Mouse (Mus musculus): ENCODE data around the gene Pus3. TPM values are rescaled to one million over a fixed set of nuclear protein-coding genes. Genes with fewer than 3 reads are reported as not detected.

Pus3 gene
- polyA plus RNA-seq, 1 experiment from 2014 or later, result 16.9 TPM

- no peak overlapping the region for H3K4me2 ChIP-seq (ENCODE audit: low read depth, low read length)
- no peaks in the 10 kb centered on the region for H3K27me3 ChIP-seq (ENCODE audit: control insufficient read depth, insufficient read depth, low read length)
- no peak overlapping the region for H3K4me3 ChIP-seq (replicated peaks; ENCODE audit: low read length)
- no peaks in the 10 kb centered on the region for H3K36me3 ChIP-seq (ENCODE audit: control insufficient read depth, insufficient read depth, low read length)
- no peak overlapping the region for H3K9ac ChIP-seq (ENCODE audit: low read length)
- 8% methylated on average over 6 of the region's 6 CpGs for WGBS
- no peaks in the 10 kb centered on the region for H3K4me1 ChIP-seq (ENCODE audit: control insufficient read depth, insufficient read depth, low read length)
- H3K9me3 ChIP-seq (replicated peaks; ENCODE audit: control insufficient read depth, low read length), result no peaks in the 10 kb centered on the region
- peak; percentile 53; the same call in 1 of the 2 replicates for ATAC-seq (ENCODE audit: insufficient read depth, low FRiP score)
- no peak overlapping the region for H3K27ac ChIP-seq (ENCODE audit: low read length)
Measured at GRCm38 (mm10) chr9:35541488-35541887, 16.9 kb upstream of the Pus3 start.

- Histone ChIP-seq H3K4me2 (ENCODE audit: low read depth, low read length) (no peak overlapping the region), H3K4me3 (replicated peaks; ENCODE audit: low read length) (no peak overlapping the region), H3K36me3 (ENCODE audit: control insufficient read depth, insufficient read depth, low read length) (no peaks in the 10 kb centered on the region), H3K27me3 (ENCODE audit: control insufficient read depth, insufficient read depth, low read length) (no peaks in the 10 kb centered on the region), H3K4me1 (ENCODE audit: control insufficient read depth, insufficient read depth, low read length) (no peaks in the 10 kb centered on the region), H3K9me3 (replicated peaks; ENCODE audit: control insufficient read depth, low read length) (no peaks in the 10 kb centered on the region), H3K9ac (ENCODE audit: low read length) (no peak overlapping the region), H3K27ac (ENCODE audit: low read length) (no peak overlapping the region)
- no peak for ATAC-seq (ENCODE audit: insufficient read depth, low FRiP score)
- 66% methylated on average over 6 of the region's 6 CpGs for WGBS
Measured at GRCm38 (mm10) chr9:35541941-35542340, 16.5 kb upstream of the Pus3 start.

GRCm38 (mm10) chr9:35543099-35543860, 15.1 kb upstream of the Pus3 start:
- no peaks in the 10 kb centered on the region for H3K36me3 ChIP-seq (ENCODE audit: control insufficient read depth, insufficient read depth, low read length)
- no peaks in the 10 kb centered on the region for H3K4me1 ChIP-seq (ENCODE audit: control insufficient read depth, insufficient read depth, low read length)
- no peak overlapping the region for H3K4me2 ChIP-seq (ENCODE audit: low read depth, low read length)
- 79% methylated on average over 14 of the region's 14 CpGs for WGBS
- H3K9me3 ChIP-seq (replicated peaks; ENCODE audit: control insufficient read depth, low read length), result no peaks in the 10 kb centered on the region
- no peaks in the 10 kb centered on the region for H3K27me3 ChIP-seq (ENCODE audit: control insufficient read depth, insufficient read depth, low read length)
- H3K4me3 ChIP-seq (replicated peaks; ENCODE audit: low read length), result no peak overlapping the region
- no peak overlapping the region for H3K27ac ChIP-seq (ENCODE audit: low read length)
- ATAC-seq (ENCODE audit: insufficient read depth, low FRiP score), result no peak
- H3K9ac ChIP-seq (ENCODE audit: low read length), result no peak overlapping the region

GRCm38 (mm10) chr9:35544666-35545065, 13.7 kb upstream of the Pus3 start:
- no peaks in the 10 kb centered on the region for H3K27me3 ChIP-seq (ENCODE audit: control insufficient read depth, insufficient read depth, low read length)
- H3K9me3 ChIP-seq (replicated peaks; ENCODE audit: control insufficient read depth, low read length), result no peaks in the 10 kb centered on the region
- WGBS, result 73% methylated on average over 2 of the region's 2 CpGs
- no peak overlapping the region for H3K4me2 ChIP-seq (ENCODE audit: low read depth, low read length)
- no peaks in the 10 kb centered on the region for H3K4me1 ChIP-seq (ENCODE audit: control insufficient read depth, insufficient read depth, low read length)
- no peaks in the 10 kb centered on the region for H3K36me3 ChIP-seq (ENCODE audit: control insufficient read depth, insufficient read depth, low read length)
- H3K9ac ChIP-seq (ENCODE audit: low read length), result no peak overlapping the region
- H3K27ac ChIP-seq (ENCODE audit: low read length), result no peak overlapping the region
- H3K4me3 ChIP-seq (replicated peaks; ENCODE audit: low read length), result no peak overlapping the region
- no peak for ATAC-seq (ENCODE audit: insufficient read depth, low FRiP score)

GRCm38 (mm10) chr9:35545704-35546103, 12.7 kb upstream of the Pus3 start:
- Histone ChIP-seq H3K4me2 (ENCODE audit: low read depth, low read length) (no peak overlapping the region), H3K27ac (ENCODE audit: low read length) (no peak overlapping the region), H3K36me3 (ENCODE audit: control insufficient read depth, insufficient read depth, low read length) (no peaks in the 10 kb centered on the region), H3K9me3 (replicated peaks; ENCODE audit: control insufficient read depth, low read length) (no peaks in the 10 kb centered on the region), H3K27me3 (ENCODE audit: control insufficient read depth, insufficient read depth, low read length) (no peaks in the 10 kb centered on the region), H3K4me3 (replicated peaks; ENCODE audit: low read length) (no peak overlapping the region), H3K4me1 (ENCODE audit: control insufficient read depth, insufficient read depth, low read length) (no peaks in the 10 kb centered on the region), H3K9ac (ENCODE audit: low read length) (no peak overlapping the region)
- ATAC-seq (ENCODE audit: insufficient read depth, low FRiP score), result no peak
- WGBS, result 72% methylated on average over 12 of the region's 12 CpGs

- WGBS, result 69% methylated on average over 9 of the region's 9 CpGs
- no peak overlapping the region for H3K4me3 ChIP-seq (replicated peaks; ENCODE audit: low read length)
- H3K9me3 ChIP-seq (replicated peaks; ENCODE audit: control insufficient read depth, low read length), result no peaks in the 10 kb centered on the region
- H3K27ac ChIP-seq (ENCODE audit: low read length), result no peak overlapping the region
- H3K4me2 ChIP-seq (ENCODE audit: low read depth, low read length), result no peak overlapping the region
- H3K36me3 ChIP-seq (ENCODE audit: control insufficient read depth, insufficient read depth, low read length), result no peaks in the 10 kb centered on the region
- no peaks in the 10 kb centered on the region for H3K27me3 ChIP-seq (ENCODE audit: control insufficient read depth, insufficient read depth, low read length)
- H3K4me1 ChIP-seq (ENCODE audit: control insufficient read depth, insufficient read depth, low read length), result no peaks in the 10 kb centered on the region
- ATAC-seq (ENCODE audit: insufficient read depth, low FRiP score), result no peak
- H3K9ac ChIP-seq (ENCODE audit: low read length), result no peak overlapping the region
Measured at GRCm38 (mm10) chr9:35546745-35547144, 11.7 kb upstream of the Pus3 start.

GRCm38 (mm10) chr9:35548455-35548854, 9.9 kb upstream of the Pus3 start:
- no peak overlapping the region for H3K27ac ChIP-seq (ENCODE audit: low read length)
- no peaks in the 10 kb centered on the region for H3K4me1 ChIP-seq (ENCODE audit: control insufficient read depth, insufficient read depth, low read length)
- no peaks in the 10 kb centered on the region for H3K36me3 ChIP-seq (ENCODE audit: control insufficient read depth, insufficient read depth, low read length)
- 68% methylated on average over 9 of the region's 9 CpGs for WGBS
- no peaks in the 10 kb centered on the region for H3K27me3 ChIP-seq (ENCODE audit: control insufficient read depth, insufficient read depth, low read length)
- no peak overlapping the region for H3K4me2 ChIP-seq (ENCODE audit: low read depth, low read length)
- no peak overlapping the region for H3K4me3 ChIP-seq (replicated peaks; ENCODE audit: low read length)
- no peaks in the 10 kb centered on the region for H3K9me3 ChIP-seq (replicated peaks; ENCODE audit: control insufficient read depth, low read length)
- no peak for ATAC-seq (ENCODE audit: insufficient read depth, low FRiP score)
- H3K9ac ChIP-seq (ENCODE audit: low read length), result no peak overlapping the region

- no peak for ATAC-seq (ENCODE audit: insufficient read depth, low FRiP score)
- WGBS, result 56% methylated on average over 12 of the region's 12 CpGs
Measured at GRCm38 (mm10) chr9:35556494-35557102, 1.8 kb upstream of the Pus3 start.

More at GRCm38 (mm10) chr9:35556494-35557102, 1.8 kb upstream of the Pus3 start:
- 0 out of 2 replicates have a peak, but pooled peaks cover under 1% of the 10 kb centered on the region for H3K36me3 ChIP-seq (ENCODE audit: control insufficient read depth, insufficient read depth, low read length)
- peaks cover 9% of the 10 kb centered on the region; the same call in 1 of the 2 replicates for H3K4me1 ChIP-seq (ENCODE audit: control insufficient read depth, insufficient read depth, low read length)
- H3K4me3 ChIP-seq (replicated peaks; ENCODE audit: low read length), result no peak overlapping the region
- no peak overlapping the region for H3K4me2 ChIP-seq (ENCODE audit: low read depth, low read length)
- H3K9ac ChIP-seq (ENCODE audit: low read length), result no peak overlapping the region
- no peaks in the 10 kb centered on the region for H3K9me3 ChIP-seq (replicated peaks; ENCODE audit: control insufficient read depth, low read length)
- H3K27me3 ChIP-seq (ENCODE audit: control insufficient read depth, insufficient read depth, low read length), result no peaks in the 10 kb centered on the region; the same call in 1 of the 2 replicates
- no peak overlapping the region for H3K27ac ChIP-seq (ENCODE audit: low read length)

Data from stomach, embryonic 16.5 days (tissue).